Mouse (Mus musculus) brain, adult 2 months (tissue): ENCODE measurements around the gene Gli3.

Experiments used
- DNase-seq: peaks from one replicate; pipeline ENCODE4 v3.0.0; 2011; ENCODE audit warnings: low read depth, low spot score

Gli3 gene

GRCm38 (mm10) chr13:15662375-15662774 lies 199.3 kb downstream of the Gli3 start:
- DNase-seq = no peak

- DNase-seq = no peak
Measured at GRCm38 (mm10) chr13:15664580-15665201, 201.7 kb downstream of the Gli3 start.

- no peak for DNase-seq
Measured at GRCm38 (mm10) chr13:15665514-15665913, 202.5 kb downstream of the Gli3 start.

GRCm38 (mm10) chr13:15670144-15670961 lies 207.3 kb downstream of the Gli3 start:
- DNase-seq = no peak

GRCm38 (mm10) chr13:15670962-15671313 lies 207.9 kb downstream of the Gli3 start:
- no peak for DNase-seq

GRCm38 (mm10) chr13:15675480-15675879 lies 212.4 kb downstream of the Gli3 start:
- DNase-seq = no peak

- no peak for DNase-seq
Measured at GRCm38 (mm10) chr13:15677106-15677760, 214.2 kb downstream of the Gli3 start.

- no peak for DNase-seq
Measured at GRCm38 (mm10) chr13:15681530-15681929, 218.5 kb downstream of the Gli3 start.

- no peak for DNase-seq
Measured at GRCm38 (mm10) chr13:15683006-15683405, 220.0 kb downstream of the Gli3 start.

GRCm38 (mm10) chr13:15688074-15688825 lies 225.2 kb downstream of the Gli3 start:
- no peak for DNase-seq

- no peak for DNase-seq
Measured at GRCm38 (mm10) chr13:15688826-15689501, 225.9 kb downstream of the Gli3 start.

- no peak for DNase-seq
Measured at GRCm38 (mm10) chr13:15691751-15692464, 228.9 kb downstream of the Gli3 start.

- DNase-seq = no peak
Measured at GRCm38 (mm10) chr13:15692465-15692809, 229.4 kb downstream of the Gli3 start.

- peak; percentile 61 for DNase-seq
Measured at GRCm38 (mm10) chr13:15698284-15698683, 235.2 kb downstream of the Gli3 start.

- DNase-seq = no peak
Measured at GRCm38 (mm10) chr13:15699116-15699515, 236.1 kb downstream of the Gli3 start.

- no peak for DNase-seq
Measured at GRCm38 (mm10) chr13:15704669-15705068, 241.6 kb downstream of the Gli3 start.

GRCm38 (mm10) chr13:15707481-15707881 lies 244.4 kb downstream of the Gli3 start:
- DNase-seq = peak; percentile 9

- DNase-seq = no peak
Measured at GRCm38 (mm10) chr13:15713486-15713885, 250.5 kb downstream of the Gli3 start.

- DNase-seq = no peak
Measured at GRCm38 (mm10) chr13:15714331-15714725, 251.3 kb downstream of the Gli3 start.

- peak; percentile 72 for DNase-seq
Measured at GRCm38 (mm10) chr13:15714726-15715437, 251.8 kb downstream of the Gli3 start.
